ENCODE assay signal across 38 mouse cellular contexts in genomic region chr3:132646814-132647213, GRCm38 (mm10). TPM values are rescaled to one million over a fixed set of nuclear protein-coding genes. Genes with fewer than 3 reads are reported as not detected.
"Had no signal": no experiment of that assay in that cellular context is flagged by ENCODE, and none has a peak within 500 bp of the region (broad histone marks: within the 10 kb centered on the region; RNA-seq: fewer than 3 reads in every experiment).

No protein-coding gene starts in this region.

- H3K4me1 ChIP-seq: embryonic facial prominence, embryonic 10.5 days; embryonic facial prominence, embryonic 12.5 days; embryonic facial prominence, embryonic 13.5 days; embryonic facial prominence, embryonic 15.5 days; forebrain, embryonic 10.5 days; forebrain, embryonic 12.5 days; forebrain, embryonic 13.5 days; heart, embryonic 10.5 days had no signal

- H3K4me3 ChIP-seq: embryonic facial prominence, embryonic 10.5 days; embryonic facial prominence, embryonic 12.5 days; embryonic facial prominence, embryonic 13.5 days; embryonic facial prominence, embryonic 15.5 days; erythroblast, embryonic 14.5 days; forebrain, embryonic 10.5 days; forebrain, embryonic 12.5 days; forebrain, embryonic 13.5 days; forebrain, embryonic 15.5 days; gastrocnemius, adult 2 months; heart, adult 2 months; heart, embryonic 10.5 days had no signal

- H3K27me3 ChIP-seq: embryonic facial prominence, embryonic 12.5 days; embryonic facial prominence, embryonic 13.5 days; embryonic facial prominence, embryonic 15.5 days; forebrain, embryonic 12.5 days; forebrain, embryonic 13.5 days; forebrain, embryonic 15.5 days had no signal

- H3K27ac ChIP-seq: embryonic facial prominence, embryonic 10.5 days; embryonic facial prominence, embryonic 12.5 days; embryonic facial prominence, embryonic 13.5 days; embryonic facial prominence, embryonic 15.5 days; forebrain, embryonic 10.5 days; forebrain, embryonic 12.5 days; forebrain, embryonic 13.5 days; forebrain, embryonic 15.5 days; gastrocnemius, adult 2 months; heart, adult 2 months; heart, embryonic 10.5 days had no signal

- DNase-seq: cerebellum, adult 8-10 months; cerebellum, adult 9-10 months; cerebellum, adult 9-11 months; cerebellum, postnatal 10 days; cerebellum, postnatal 14 days; cerebellum, postnatal 25 days; cerebellum, postnatal 36 days; embryo, embryonic 11 days; forebrain, postnatal 0 days; gastrocnemius, adult 2 months; gastrocnemius, postnatal 10 days; gastrocnemius, postnatal 25 days; gastrocnemius, postnatal 36 days; heart, adult 2 months had no signal

- H3K9me3 ChIP-seq: embryonic facial prominence, embryonic 10.5 days; embryonic facial prominence, embryonic 12.5 days; embryonic facial prominence, embryonic 13.5 days; embryonic facial prominence, embryonic 15.5 days; forebrain, embryonic 10.5 days; forebrain, embryonic 12.5 days; forebrain, embryonic 13.5 days; forebrain, embryonic 15.5 days; heart, embryonic 10.5 days had no signal

- H3K36me3 ChIP-seq: embryonic facial prominence, embryonic 10.5 days; embryonic facial prominence, embryonic 12.5 days; embryonic facial prominence, embryonic 13.5 days; embryonic facial prominence, embryonic 15.5 days; forebrain, embryonic 10.5 days; forebrain, embryonic 12.5 days; forebrain, embryonic 15.5 days; heart, embryonic 10.5 days had no signal

- H3K9ac ChIP-seq: embryonic facial prominence, embryonic 12.5 days; embryonic facial prominence, embryonic 13.5 days; embryonic facial prominence, embryonic 15.5 days; forebrain, embryonic 12.5 days; forebrain, embryonic 13.5 days; forebrain, embryonic 15.5 days; forebrain, postnatal 0 days had no signal

RNA-seq across cellular contexts. Expression of gene Gimd1, which starts 17.2 kb away (rescaled TPM):
- total RNA-seq: common myeloid progenitor, adult 5-6 weeks; forebrain, postnatal 0 days; gastrocnemius, adult 18-20 months; gastrocnemius, adult 2 months; gastrocnemius, adult 8-10 months; gastrocnemius, postnatal 10 days; gastrocnemius, postnatal 25 days; gastrocnemius, postnatal 36 days; gastrocnemius, postnatal 4 days; granulocyte monocyte progenitor cell, adult 5-6 weeks; heart, adult 2 months; heart, adult 8-10 months had no signal
- polyA plus RNA-seq: cortical plate, adult 2 months; embryonic facial prominence, embryonic 10.5 days; embryonic facial prominence, embryonic 11.5 days; embryonic facial prominence, embryonic 12.5 days; embryonic facial prominence, embryonic 13.5 days; embryonic facial prominence, embryonic 14.5 days; embryonic facial prominence, embryonic 15.5 days; erythroblast, embryonic 14.5 days; forebrain, embryonic 10.5 days; forebrain, embryonic 11.5 days; forebrain, embryonic 12.5 days; forebrain, embryonic 13.5 days; forebrain, embryonic 14.5 days; forebrain, embryonic 15.5 days; forebrain, embryonic 16.5 days; forebrain, postnatal 0 days; frontal cortex, adult 2 months; gonadal fat pad, adult 2 months; heart, adult 2 months had no signal
